Mouse (Mus musculus): ENCODE results near the gene Olfr1256. TPM values are rescaled to one million over a fixed set of nuclear protein-coding genes. Genes with fewer than 3 reads are reported as not detected.
A peak's percentile ranks its signal among the peaks of the same experiment; 100 is the strongest.

Olfr1256 gene
- polyA plus RNA-seq, 1 experiment from 2014 or later: not detected

GRCm38 (mm10) chr2:89810751-89811150 lies 30.6 kb downstream of the Olfr1256 start:
- no peak for DNase-seq (ENCODE audit: low spot score)

GRCm38 (mm10) chr2:89799583-89799982 lies 41.8 kb downstream of the Olfr1256 start:
- Histone ChIP-seq H3K9me3 (ENCODE audit: control insufficient read depth, low read length) (no peaks in the 10 kb centered on the region), H3K4me1 (replicated peaks; ENCODE audit: control insufficient read depth, insufficient read depth) (no peaks in the 10 kb centered on the region), H3K27ac (replicated peaks) (no peak overlapping the region), H3K4me2 (replicated peaks; ENCODE audit: low read depth) (no peak overlapping the region), H3K36me3 (ENCODE audit: control insufficient read depth, insufficient read depth, low read length) (no peaks in the 10 kb centered on the region), H3K9ac (ENCODE audit: low read length) (no peak overlapping the region), H3K4me3 (ENCODE audit: low read depth, low read length) (no peak overlapping the region), H3K27me3 (ENCODE audit: control insufficient read depth, insufficient read depth, low read length) (no peaks in the 10 kb centered on the region)
- TF ChIP-seq CTCF (IDR thresholded peaks at IDR 0.05; ENCODE audit: low read depth): peak; percentile 30; the same call in 1 of the 2 replicates
- no peak for TF ChIP-seq EP300 (optimal IDR thresholded peaks at IDR 0.05)
- no peak for DNase-seq (ENCODE audit: low spot score)
- 87% methylated on average over 3 of the region's 3 CpGs for WGBS
- no peak for ATAC-seq (ENCODE audit: low FRiP score, low TSS enrichment)

More at GRCm38 (mm10) chr2:89810751-89811150, 30.6 kb downstream of the Olfr1256 start:
- H3K36me3 ChIP-seq (ENCODE audit: control insufficient read depth, insufficient read depth, low read length): no peaks in the 10 kb centered on the region
- H3K4me3 ChIP-seq (ENCODE audit: low read depth, low read length): no peak overlapping the region
- H3K9ac ChIP-seq (ENCODE audit: low read length): no peak overlapping the region
- H3K9me3 ChIP-seq (ENCODE audit: control insufficient read depth, low read length): no peaks in the 10 kb centered on the region
- no peak overlapping the region for H3K4me2 ChIP-seq (replicated peaks; ENCODE audit: low read depth)
- no peaks in the 10 kb centered on the region for H3K4me1 ChIP-seq (replicated peaks; ENCODE audit: control insufficient read depth, insufficient read depth)
- WGBS: 60% methylated on average over 2 of the region's 2 CpGs
- no peak overlapping the region for H3K27ac ChIP-seq (replicated peaks)
- TF ChIP-seq EP300 (optimal IDR thresholded peaks at IDR 0.05) (no peak), CTCF (IDR thresholded peaks at IDR 0.05; ENCODE audit: low read depth) (no peak)
- ATAC-seq (ENCODE audit: low FRiP score, low TSS enrichment): no peak
- H3K27me3 ChIP-seq (ENCODE audit: control insufficient read depth, insufficient read depth, low read length): no peaks in the 10 kb centered on the region

GRCm38 (mm10) chr2:89793519-89793918 lies 47.8 kb downstream of the Olfr1256 start, which contains the start of gene Olfr1254:
Olfr1254 (minus strand) TSS chr2:89793619.
- ATAC-seq (ENCODE audit: low FRiP score, low TSS enrichment): no peak
- H3K27me3 ChIP-seq (ENCODE audit: control insufficient read depth, insufficient read depth, low read length): no peaks in the 10 kb centered on the region
- H3K36me3 ChIP-seq (ENCODE audit: control insufficient read depth, insufficient read depth, low read length): no peaks in the 10 kb centered on the region
- H3K9me3 ChIP-seq (ENCODE audit: control insufficient read depth, low read length): no peaks in the 10 kb centered on the region
- no peaks in the 10 kb centered on the region for H3K4me1 ChIP-seq (replicated peaks; ENCODE audit: control insufficient read depth, insufficient read depth)
- H3K27ac ChIP-seq (replicated peaks): no peak within 1 kb of the TSS
- no peak within 1 kb of the TSS for H3K9ac ChIP-seq (ENCODE audit: low read length)
- no peak within 1 kb of the TSS for H3K4me3 ChIP-seq (ENCODE audit: low read depth, low read length)
- no peak within 1 kb of the TSS for H3K4me2 ChIP-seq (replicated peaks; ENCODE audit: low read depth)
- DNase-seq (ENCODE audit: low spot score): no peak
- TF ChIP-seq EP300 (optimal IDR thresholded peaks at IDR 0.05): no peak
- TF ChIP-seq CTCF (IDR thresholded peaks at IDR 0.05; ENCODE audit: low read depth): no peak

Other genes with a start within 250 kb of the Olfr1256 start
- not detected in 2 replicates for gene Olfr1246, start 248.4 kb downstream of the Olfr1256 start, polyA plus RNA-seq (2015; fragmentation: Nextera tagmentation; extraction: Ambion mirVana)
- 0.01 TPM in 1 of 2 replicates, not detected in the other for gene Olfr1247, start 227.4 kb downstream of the Olfr1256 start, polyA plus RNA-seq (2015; fragmentation: Nextera tagmentation; extraction: Ambion mirVana)
- not detected in 2 replicates for gene Olfr1248, start 223.3 kb downstream of the Olfr1256 start, polyA plus RNA-seq (2015; fragmentation: Nextera tagmentation; extraction: Ambion mirVana)
- not detected in 2 replicates for gene Olfr1249, start 206.6 kb downstream of the Olfr1256 start, polyA plus RNA-seq (2015; fragmentation: Nextera tagmentation; extraction: Ambion mirVana)
- not detected in 2 replicates for gene Olfr1250, start 180.1 kb downstream of the Olfr1256 start, polyA plus RNA-seq (2015; fragmentation: Nextera tagmentation; extraction: Ambion mirVana)
- not detected in 2 replicates for gene Olfr1251, start 169.6 kb downstream of the Olfr1256 start, polyA plus RNA-seq (2015; fragmentation: Nextera tagmentation; extraction: Ambion mirVana)
- not detected in 2 replicates for gene Olfr1252, start 116.5 kb downstream of the Olfr1256 start, polyA plus RNA-seq (2015; fragmentation: Nextera tagmentation; extraction: Ambion mirVana)
- gene Olfr1253, start 84.5 kb downstream of the Olfr1256 start, polyA plus RNA-seq (2015; fragmentation: Nextera tagmentation; extraction: Ambion mirVana): not detected in 2 replicates
- gene Olfr1254, start 47.9 kb downstream of the Olfr1256 start, polyA plus RNA-seq (2015; fragmentation: Nextera tagmentation; extraction: Ambion mirVana): not detected in 2 replicates
- gene Olfr1255, start 29.5 kb downstream of the Olfr1256 start, polyA plus RNA-seq (2015; fragmentation: Nextera tagmentation; extraction: Ambion mirVana): not detected in 2 replicates
- gene Olfr48, start 6.7 kb upstream of the Olfr1256 start, polyA plus RNA-seq (2015; fragmentation: Nextera tagmentation; extraction: Ambion mirVana): not detected in 2 replicates
- not detected in 2 replicates for gene Olfr1257, start 36.9 kb upstream of the Olfr1256 start, polyA plus RNA-seq (2015; fragmentation: Nextera tagmentation; extraction: Ambion mirVana)
- gene Olfr1258, start 85.8 kb upstream of the Olfr1256 start, polyA plus RNA-seq (2015; fragmentation: Nextera tagmentation; extraction: Ambion mirVana): not detected in 2 replicates
- 0.02 TPM in 1 of 2 replicates, not detected in the other for gene Olfr1259, start 107.1 kb upstream of the Olfr1256 start, polyA plus RNA-seq (2015; fragmentation: Nextera tagmentation; extraction: Ambion mirVana)
- not detected in 2 replicates for gene Olfr1260, start 132.8 kb upstream of the Olfr1256 start, polyA plus RNA-seq (2015; fragmentation: Nextera tagmentation; extraction: Ambion mirVana)
- not detected in 2 replicates for gene Olfr1261, start 149.7 kb upstream of the Olfr1256 start, polyA plus RNA-seq (2015; fragmentation: Nextera tagmentation; extraction: Ambion mirVana)
- 0.02 TPM in 1 of 2 replicates, not detected in the other for gene Olfr1262, start 158.6 kb upstream of the Olfr1256 start, polyA plus RNA-seq (2015; fragmentation: Nextera tagmentation; extraction: Ambion mirVana)
- gene Olfr1263, start 170.6 kb upstream of the Olfr1256 start, polyA plus RNA-seq (2015; fragmentation: Nextera tagmentation; extraction: Ambion mirVana): not detected in 2 replicates
- gene Olfr1264, start 184.0 kb upstream of the Olfr1256 start, polyA plus RNA-seq (2015; fragmentation: Nextera tagmentation; extraction: Ambion mirVana): not detected in 2 replicates
- 0.04 TPM in 1 of 2 replicates, not detected in the other for gene Olfr1265, start 193.8 kb upstream of the Olfr1256 start, polyA plus RNA-seq (2015; fragmentation: Nextera tagmentation; extraction: Ambion mirVana)
- not detected in 2 replicates for gene Olfr140, start 222.0 kb upstream of the Olfr1256 start, polyA plus RNA-seq (2015; fragmentation: Nextera tagmentation; extraction: Ambion mirVana)

Measured in stomach, postnatal 0 days (tissue).